Mouse (Mus musculus) heart, postnatal 36 days (tissue): ENCODE results near the gene Usp45. TPM values are rescaled to one million over a fixed set of nuclear protein-coding genes. Genes with fewer than 3 reads are reported as not detected.

Experiments used
- DNase-seq, 2 experiments: peaks; one replicate each; pipeline ENCODE4 v3.0.0; 2021 to 2022
- intact Hi-C: fragments of 180-260 bp; cut with DNase I; formaldehyde crosslinking; loops from one replicate; pipeline ENCODE4 v1.15.1; 2025
- total RNA-seq, 2 experiments: library from RNA; stranded (reverse); gene quantifications; 2 replicates each; pipeline ENCODE4 v1.2.3; 2021

Usp45 gene
- total RNA-seq, 2 experiments from 2014 or later, result 10.1 to 14.8 TPM

GRCm38 (mm10) chr4:21788903-21789302 is 21.9 kb downstream of the Usp45 start:
- no peak for DNase-seq
- intact Hi-C loops, result no loop called here

GRCm38 (mm10) chr4:21789836-21790235 is 22.9 kb downstream of the Usp45 start:
- no peak for DNase-seq
- intact Hi-C loops, result no loop called here

- intact Hi-C loops, result no loop called here
- no peak for DNase-seq
Observed at GRCm38 (mm10) chr4:21793631-21794030, 26.7 kb downstream of the Usp45 start.

GRCm38 (mm10) chr4:21801013-21801412 is 34.1 kb downstream of the Usp45 start:
- DNase-seq, result no peak
- intact Hi-C loops, result no loop called here

GRCm38 (mm10) chr4:21801620-21802019 is 34.7 kb downstream of the Usp45 start:
- intact Hi-C loops, result no loop called here
- DNase-seq, result no peak

- DNase-seq, result no peak
- intact Hi-C loops, result no loop called here
Observed at GRCm38 (mm10) chr4:21807204-21807603, 40.2 kb downstream of the Usp45 start.

- no peak for DNase-seq
- intact Hi-C loops, result no loop called here
Observed at GRCm38 (mm10) chr4:21810608-21811007, 43.7 kb downstream of the Usp45 start.

GRCm38 (mm10) chr4:21812635-21813034 is 45.7 kb downstream of the Usp45 start:
- intact Hi-C loops, result no loop called here
- DNase-seq, result no peak

GRCm38 (mm10) chr4:21814029-21814428 is 47.1 kb downstream of the Usp45 start:
- peak; percentile 13 to 15 for DNase-seq
- intact Hi-C loops, result loop anchor here (2.0 kb wide), 2 partner anchors 85 to 277 kb away; no protein-coding TSS in a partner anchor

- DNase-seq, result no peak
- intact Hi-C loops, result no loop called here
Observed at GRCm38 (mm10) chr4:21826616-21827015, 59.7 kb downstream of the Usp45 start.

GRCm38 (mm10) chr4:21832844-21833243 is 65.9 kb downstream of the Usp45 start:
- no peak for DNase-seq
- intact Hi-C loops, result no loop called here

- peak; percentile 93 to 94 for DNase-seq
Observed at GRCm38 (mm10) chr4:21847481-21848286, 80.7 kb downstream of the Usp45 start, which contains the start of gene Pnisr. Gene Pnisr, plus strand, starts transcription at chr4:21847583.

GRCm38 (mm10) chr4:21848287-21848630 is 81.3 kb downstream of the Usp45 start:
- intact Hi-C loops, result no loop called here
- peak in 1 of 2 experiments; percentile 90 for DNase-seq

More at GRCm38 (mm10) chr4:21847481-21848286, 80.7 kb downstream of the Usp45 start, which contains the start of gene Pnisr:
- intact Hi-C loops, result loop anchor here (1.0 to 2.0 kb wide), 3 partner anchors 71 to 143 kb away; no protein-coding TSS in a partner anchor

GRCm38 (mm10) chr4:21857481-21857880 is 90.5 kb downstream of the Usp45 start:
- DNase-seq, result no peak
- intact Hi-C loops, result no loop called here

- intact Hi-C loops, result no loop called here
- no peak for DNase-seq
Observed at GRCm38 (mm10) chr4:21865226-21865625, 98.3 kb downstream of the Usp45 start.

- no peak for DNase-seq
- intact Hi-C loops, result no loop called here
Observed at GRCm38 (mm10) chr4:21878776-21879175, 111.8 kb downstream of the Usp45 start.

GRCm38 (mm10) chr4:21879565-21880220 is 112.7 kb downstream of the Usp45 start, which contains the start of gene Coq3:
Gene Coq3, plus strand, starts transcription at chr4:21879673.
- intact Hi-C loops, result no loop called here
- peak; percentile 79 to 89 for DNase-seq

GRCm38 (mm10) chr4:21882806-21883205 is 115.8 kb downstream of the Usp45 start:
- intact Hi-C loops, result no loop called here
- DNase-seq, result no peak

GRCm38 (mm10) chr4:21885831-21886230 is 118.9 kb downstream of the Usp45 start:
- intact Hi-C loops, result no loop called here
- DNase-seq, result no peak
